ENCODE assay signal across 23 mouse cellular contexts in genomic region chr16:91753611-91754010, GRCm38 (mm10).
"Had no signal": no experiment of that assay in that cellular context is flagged by ENCODE, and none has a peak within 500 bp of the region (broad histone marks: within the 10 kb centered on the region; RNA-seq: fewer than 3 reads in every experiment).

No protein-coding gene starts in this region.

- DNase-seq: cerebellum, adult 9-10 months; cerebellum, adult 9-11 months; cerebellum, postnatal 10 days; cerebellum, postnatal 14 days; cerebellum, postnatal 25 days; cerebellum, postnatal 36 days; embryo, embryonic 11 days; forebrain, postnatal 0 days; gastrocnemius, adult 2 months; gastrocnemius, postnatal 10 days; gastrocnemius, postnatal 14 days; gastrocnemius, postnatal 25 days; heart, adult 18-20 months; heart, adult 2 months had no signal

- H3K4me3 ChIP-seq: embryonic facial prominence, embryonic 10.5 days; embryonic facial prominence, embryonic 12.5 days; embryonic facial prominence, embryonic 13.5 days; embryonic facial prominence, embryonic 15.5 days; erythroblast, embryonic 14.5 days; forebrain, embryonic 10.5 days; forebrain, embryonic 12.5 days; forebrain, embryonic 13.5 days; forebrain, embryonic 15.5 days; gastrocnemius, adult 2 months; heart, adult 2 months had no signal

- H3K27ac ChIP-seq: embryonic facial prominence, embryonic 10.5 days; embryonic facial prominence, embryonic 12.5 days; embryonic facial prominence, embryonic 13.5 days; embryonic facial prominence, embryonic 15.5 days; forebrain, embryonic 10.5 days; forebrain, embryonic 12.5 days; forebrain, embryonic 13.5 days; forebrain, embryonic 15.5 days; gastrocnemius, adult 2 months; heart, adult 2 months had no signal
